Mouse (Mus musculus) limb, embryonic 11.5 days (tissue): Measurements from ENCODE around the gene Slc19a2. TPM values are rescaled to one million over a fixed set of nuclear protein-coding genes. Genes with fewer than 3 reads are reported as not detected.

Experiments
- ATAC-seq: fragments of 200-750 bp; cut with Nextera tagmentation; 2 replicates; pipeline ENCODE4 v1.8.0; 2017; ENCODE audit warnings: low read depth; ENCODE audit not compliant: insufficient number of reproducible peaks, low FRiP score, low TSS enrichment
- DNase-seq: peaks from one replicate; pipeline ENCODE4 v3.0.0-alpha.2; 2015; ENCODE audit warnings: low spot score
- H3K27ac ChIP-seq: fragments of 300-500 bp; sonication (generic); replicated peaks from 2 replicates; pipeline ENCODE4 v1.5.1; 2014; ENCODE audit warnings: low read depth, mild to moderate bottlenecking, low read length
- H3K27me3 ChIP-seq: fragments of 300-500 bp; sonication (generic); 2 replicates; pipeline ENCODE4 v1.6.1; 2014; ENCODE audit warnings: mild to moderate bottlenecking, low read length, mixed read lengths; ENCODE audit not compliant: control insufficient read depth, insufficient read depth
- H3K36me3 ChIP-seq: fragments of 300-500 bp; sonication (generic); 2 replicates; pipeline ENCODE4 v1.6.1; 2014; ENCODE audit warnings: mild to moderate bottlenecking, low read length, moderate library complexity, mixed read lengths; ENCODE audit not compliant: control insufficient read depth, insufficient read depth
- H3K4me1 ChIP-seq: fragments of 300-500 bp; sonication (generic); 2 replicates; pipeline ENCODE4 v1.6.1; 2014; ENCODE audit warnings: low read length, mixed read lengths; ENCODE audit not compliant: control insufficient read depth, insufficient read depth
- H3K4me2 ChIP-seq: fragments of 300-500 bp; sonication (generic); 2 replicates; pipeline ENCODE4 v1.6.1; 2014; ENCODE audit warnings: low read depth, mild to moderate bottlenecking, moderate library complexity; ENCODE audit not compliant: severe bottlenecking
- H3K4me3 ChIP-seq: fragments of 300-500 bp; sonication (generic); 2 replicates; pipeline ENCODE4 v1.5.1; 2014; ENCODE audit warnings: low read depth, low read length
- H3K9ac ChIP-seq: fragments of 300-500 bp; sonication (generic); 2 replicates; pipeline ENCODE4 v1.6.1; 2014; ENCODE audit warnings: mild to moderate bottlenecking, low read length
- H3K9me3 ChIP-seq: fragments of 300-500 bp; sonication (generic); 2 replicates; pipeline ENCODE4 v1.6.1; 2016; ENCODE audit warnings: low read length; ENCODE audit not compliant: control insufficient read depth
- WGBS: fragments of 180-500 bp; shearing (Covaris S2); extraction: QIAGEN DNeasy Blood & Tissue Kit; methylation state at CpG from one replicate; pipeline ENCODE4 v1.1.7; 2014; 5-methylcytosine and 5-hydroxymethylcytosine counted together
- polyA plus RNA-seq: library from polyadenylated mRNA; unstranded; fragments of >200 nt; fragmentation: Nextera tagmentation; extraction: Ambion mirVana; gene quantifications from 2 replicates; pipeline ENCODE4 v1.2.1, GENCODE M21; 2014

Gene Slc19a2
- polyA plus RNA-seq, 1 experiment from 2014 or later, result 8.5 TPM

- H3K9ac ChIP-seq, result no peak overlapping the region
- H3K36me3 ChIP-seq, result 0 out of 2 replicates have a peak, but pooled peaks cover 3% of the 10 kb centered on the region
- H3K4me1 ChIP-seq, result no peaks in the 10 kb centered on the region
- DNase-seq, result no peak
- H3K4me2 ChIP-seq, result no peak overlapping the region
- H3K27ac ChIP-seq, result no peak overlapping the region
- H3K4me3 ChIP-seq, result no peak overlapping the region
- 71% methylated on average over 15 of the region's 15 CpGs for WGBS
- no peaks in the 10 kb centered on the region for H3K9me3 ChIP-seq
- no peaks in the 10 kb centered on the region for H3K27me3 ChIP-seq
- no peak for ATAC-seq
Observed at GRCm38 (mm10) chr1:164287406-164287805, 38.6 kb downstream of the Slc19a2 start.

- ATAC-seq, result no peak
- Histone ChIP-seq H3K36me3 (peaks cover 6% of the 10 kb centered on the region; the same call in 1 of the 2 replicates), H3K9me3 (no peaks in the 10 kb centered on the region)
Observed at GRCm38 (mm10) chr1:164292040-164292439, 43.2 kb downstream of the Slc19a2 start.

GRCm38 (mm10) chr1:164294071-164294470 is 45.2 kb downstream of the Slc19a2 start:
- H3K4me2 ChIP-seq, result no peak overlapping the region
- DNase-seq (no peak), ATAC-seq (no peak)
- no peaks in the 10 kb centered on the region for H3K9me3 ChIP-seq
- no peak overlapping the region for H3K27ac ChIP-seq
- H3K36me3 ChIP-seq, result peaks cover 11% of the 10 kb centered on the region; the same call in 1 of the 2 replicates
- no peak overlapping the region for H3K9ac ChIP-seq
- no peaks in the 10 kb centered on the region for H3K27me3 ChIP-seq
- 95% methylated on average over 6 of the region's 6 CpGs for WGBS
- no peak overlapping the region for H3K4me3 ChIP-seq
- no peaks in the 10 kb centered on the region for H3K4me1 ChIP-seq

More at GRCm38 (mm10) chr1:164292040-164292439, 43.2 kb downstream of the Slc19a2 start:
- H3K27ac ChIP-seq, result no peak overlapping the region
- 92% methylated on average over 5 of the region's 5 CpGs for WGBS
- H3K9ac ChIP-seq, result no peak overlapping the region
- H3K27me3 ChIP-seq, result no peaks in the 10 kb centered on the region
- H3K4me1 ChIP-seq, result no peaks in the 10 kb centered on the region
- no peak overlapping the region for H3K4me2 ChIP-seq
- no peak for DNase-seq
- no peak overlapping the region for H3K4me3 ChIP-seq

GRCm38 (mm10) chr1:164296473-164296872 is 47.6 kb downstream of the Slc19a2 start:
- Histone ChIP-seq H3K9me3 (no peaks in the 10 kb centered on the region), H3K36me3 (peaks cover 10% of the 10 kb centered on the region; the same call in 1 of the 2 replicates), H3K4me2 (no peak overlapping the region), H3K27me3 (no peaks in the 10 kb centered on the region), H3K4me1 (no peaks in the 10 kb centered on the region), H3K4me3 (no peak overlapping the region), H3K27ac (no peak overlapping the region), H3K9ac (no peak overlapping the region)
- no peak for ATAC-seq
- no peak for DNase-seq
- 96% methylated on average over 4 of the region's 5 CpGs for WGBS

GRCm38 (mm10) chr1:164301949-164302348 is 53.1 kb downstream of the Slc19a2 start:
- Histone ChIP-seq H3K4me2 (no peak overlapping the region), H3K27me3 (no peaks in the 10 kb centered on the region), H3K9me3 (no peaks in the 10 kb centered on the region), H3K4me1 (no peaks in the 10 kb centered on the region; the same call in 1 of the 2 replicates), H3K27ac (no peak overlapping the region), H3K36me3 (peaks cover 8% of the 10 kb centered on the region; the same call in 1 of the 2 replicates), H3K9ac (no peak overlapping the region), H3K4me3 (no peak overlapping the region)
- DNase-seq, result no peak
- ATAC-seq, result no peak
- 86% methylated on average over 4 of the region's 4 CpGs for WGBS

- DNase-seq, result no peak
- no peak for ATAC-seq
- Histone ChIP-seq H3K4me3 (no peak within 1 kb of the TSS), H3K9ac (no peak within 1 kb of the TSS), H3K27ac (no peak within 1 kb of the TSS), H3K9me3 (no peaks in the 10 kb centered on the region), H3K36me3 (peaks cover 4% of the 10 kb centered on the region; the same call in 1 of the 2 replicates), H3K4me1 (no peaks in the 10 kb centered on the region; the same call in 1 of the 2 replicates), H3K27me3 (no peaks in the 10 kb centered on the region), H3K4me2 (no peak within 1 kb of the TSS)
- 87% methylated on average over 5 of the region's 5 CpGs for WGBS
Observed at GRCm38 (mm10) chr1:164303821-164304220, 55.0 kb downstream of the Slc19a2 start, which contains the start of gene Nme7. Nme7 (plus strand) TSS chr1:164304121.

- H3K9ac ChIP-seq, result peak within 1 kb of the TSS; percentile 73
- peak within 1 kb of the TSS; percentile 83 for H3K4me2 ChIP-seq
- DNase-seq (peak; percentile 99), ATAC-seq (peak; percentile 98)
- no peaks in the 10 kb centered on the region for H3K36me3 ChIP-seq
- under 1% methylated on average over 35 of the region's 35 CpGs for WGBS
- H3K4me3 ChIP-seq, result peak within 1 kb of the TSS; percentile 77
- no peaks in the 10 kb centered on the region for H3K27me3 ChIP-seq
- H3K27ac ChIP-seq, result 0 out of 2 replicates have a peak within 1 kb of the TSS, but pooled peaks have one; percentile 14
- no peaks in the 10 kb centered on the region; the same call in 1 of the 2 replicates for H3K4me1 ChIP-seq
- H3K9me3 ChIP-seq, result no peaks in the 10 kb centered on the region
Observed at GRCm38 (mm10) chr1:164307124-164307751, 58.4 kb downstream of the Slc19a2 start, which contains the start of gene Blzf1. Blzf1 (minus strand) TSS chr1:164307489.

- Histone ChIP-seq H3K36me3 (0 out of 2 replicates have a peak, but pooled peaks cover 2% of the 10 kb centered on the region), H3K27ac (no peak overlapping the region), H3K27me3 (no peaks in the 10 kb centered on the region), H3K4me1 (no peaks in the 10 kb centered on the region; the same call in 1 of the 2 replicates), H3K4me2 (peak overlapping the region; percentile 49), H3K4me3 (peak overlapping the region; percentile 77), H3K9me3 (no peaks in the 10 kb centered on the region), H3K9ac (peak overlapping the region; percentile 18)
- WGBS, result 14% methylated on average over 10 of the region's 10 CpGs
- ATAC-seq (no peak), DNase-seq (no peak)
Observed at GRCm38 (mm10) chr1:164307922-164308321, 59.1 kb downstream of the Slc19a2 start.
